Mouse (Mus musculus) ES-E14 (cell line): ENCODE data around the gene Mphosph8.
A peak's percentile ranks its signal among the peaks of the same experiment; 100 is the strongest.

Source experiments
- HCFC1 ChIP-seq: IDR thresholded peaks from 2 replicates; pipeline ENCODE4 v1.6.1; 2012; ENCODE audit warnings: low read length, inconsistent platforms, borderline replicate concordance; ENCODE audit not compliant: insufficient read depth
- ZNF384 ChIP-seq: IDR thresholded peaks from 2 replicates; pipeline ENCODE4 v1.6.1; 2012; ENCODE audit warnings: low read depth, low read length, inconsistent platforms

- no peak for TF ChIP-seq HCFC1
- peak; percentile 61; the same call in 1 of the 2 replicates for TF ChIP-seq ZNF384
Measured at GRCm38 (mm10) chr14:56666909-56667308, 1.1 kb upstream of the Mphosph8 start.
